Mouse (Mus musculus) E14TG2a.4 (cell line): Measurements from ENCODE around the gene Stra6.

Experiments used
- H3K27me3 ChIP-seq: 2 replicates; pipeline ENCODE4 v1.6.1; 2014; ENCODE audit warnings: low read length, control low read depth; ENCODE audit not compliant: insufficient read depth
- H3K36me3 ChIP-seq: 2 replicates; pipeline ENCODE4 v1.6.1; 2014; ENCODE audit warnings: low read length, control low read depth; ENCODE audit not compliant: insufficient read depth
- H3K4me1 ChIP-seq: replicated peaks from 2 replicates; pipeline ENCODE4 v1.6.1; 2014; ENCODE audit warnings: low read depth, low read length, control low read depth
- H3K4me3 ChIP-seq: replicated peaks from 2 replicates; pipeline ENCODE4 v1.5.1; 2014; ENCODE audit warnings: mild to moderate bottlenecking, low read length
- H3K9me3 ChIP-seq: 2 replicates; pipeline ENCODE4 v1.6.1; 2014; ENCODE audit warnings: low read length, control low read depth
- CTCF ChIP-seq: conservative IDR thresholded peaks from 2 replicates; pipeline ENCODE4 v1.5.1; 2014; ENCODE audit warnings: low read length
- NANOG ChIP-seq: IDR thresholded peaks from 2 replicates; pipeline ENCODE4 v1.6.1; 2014; ENCODE audit warnings: borderline replicate concordance, low read length, mixed read lengths
- POU5F1 ChIP-seq: IDR thresholded peaks from 2 replicates; pipeline ENCODE4 v1.6.1; 2014; ENCODE audit warnings: low read length, borderline replicate concordance

The Stra6 gene

GRCm38 (mm10) chr9:58084586-58084985 lies 21.0 kb downstream of the Stra6 start:
- no peaks in the 10 kb centered on the region for H3K36me3 ChIP-seq
- H3K9me3 ChIP-seq = no peaks in the 10 kb centered on the region
- peaks cover 50% of the 10 kb centered on the region for H3K4me1 ChIP-seq
- H3K27me3 ChIP-seq = peaks cover 59% of the 10 kb centered on the region
- peak overlapping the region; percentile 17; the same call in 1 of the 2 replicates for H3K4me3 ChIP-seq
- TF ChIP-seq POU5F1 = no peak
- no peak for TF ChIP-seq NANOG
- no peak for TF ChIP-seq CTCF

DNA sequence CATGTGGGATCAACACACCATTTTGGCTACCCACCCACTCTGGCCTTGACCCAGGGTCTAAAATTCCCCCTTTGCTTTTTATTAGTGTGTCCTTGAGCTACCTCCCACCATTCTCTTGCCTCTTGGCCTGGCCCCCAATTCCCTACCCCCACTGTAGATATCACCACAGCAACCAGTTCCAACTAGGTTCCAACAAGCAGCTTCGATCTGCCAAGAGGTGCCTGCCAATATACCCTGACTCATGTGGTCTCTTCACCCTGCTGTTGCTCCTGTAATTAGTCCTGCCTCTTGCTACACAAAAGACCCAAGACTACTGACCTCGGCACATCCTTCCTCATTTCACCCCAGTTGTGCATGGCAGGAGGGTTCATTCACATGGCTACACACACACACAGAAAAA lies 21.5 kb downstream of the Stra6 start:
- Histone ChIP-seq H3K27me3 (peaks cover 63% of the 10 kb centered on the region), H3K36me3 (no peaks in the 10 kb centered on the region), H3K4me1 (peaks cover 50% of the 10 kb centered on the region), H3K4me3 (peak overlapping the region; percentile 17; the same call in 1 of the 2 replicates), H3K9me3 (no peaks in the 10 kb centered on the region)
- TF ChIP-seq NANOG = no peak
- TF ChIP-seq POU5F1 = no peak

- H3K36me3 ChIP-seq = no peaks in the 10 kb centered on the region
- peaks cover 65% of the 10 kb centered on the region for H3K27me3 ChIP-seq
Measured at GRCm38 (mm10) chr9:58086203-58086602, 22.6 kb downstream of the Stra6 start.

GRCm38 (mm10) chr9:58086861-58087260 lies 23.3 kb downstream of the Stra6 start:
- no peaks in the 10 kb centered on the region for H3K9me3 ChIP-seq
- TF ChIP-seq POU5F1 (no peak), CTCF (no peak), NANOG (no peak)
- H3K27me3 ChIP-seq = peaks cover 65% of the 10 kb centered on the region
- no peaks in the 10 kb centered on the region for H3K36me3 ChIP-seq
- no peak overlapping the region for H3K4me3 ChIP-seq
- H3K4me1 ChIP-seq = peaks cover 50% of the 10 kb centered on the region

More at GRCm38 (mm10) chr9:58086203-58086602, 22.6 kb downstream of the Stra6 start:
- Histone ChIP-seq H3K4me1 (peaks cover 50% of the 10 kb centered on the region), H3K9me3 (no peaks in the 10 kb centered on the region), H3K4me3 (no peak overlapping the region)
- TF ChIP-seq CTCF (no peak), NANOG (no peak), POU5F1 (no peak)

DNA sequence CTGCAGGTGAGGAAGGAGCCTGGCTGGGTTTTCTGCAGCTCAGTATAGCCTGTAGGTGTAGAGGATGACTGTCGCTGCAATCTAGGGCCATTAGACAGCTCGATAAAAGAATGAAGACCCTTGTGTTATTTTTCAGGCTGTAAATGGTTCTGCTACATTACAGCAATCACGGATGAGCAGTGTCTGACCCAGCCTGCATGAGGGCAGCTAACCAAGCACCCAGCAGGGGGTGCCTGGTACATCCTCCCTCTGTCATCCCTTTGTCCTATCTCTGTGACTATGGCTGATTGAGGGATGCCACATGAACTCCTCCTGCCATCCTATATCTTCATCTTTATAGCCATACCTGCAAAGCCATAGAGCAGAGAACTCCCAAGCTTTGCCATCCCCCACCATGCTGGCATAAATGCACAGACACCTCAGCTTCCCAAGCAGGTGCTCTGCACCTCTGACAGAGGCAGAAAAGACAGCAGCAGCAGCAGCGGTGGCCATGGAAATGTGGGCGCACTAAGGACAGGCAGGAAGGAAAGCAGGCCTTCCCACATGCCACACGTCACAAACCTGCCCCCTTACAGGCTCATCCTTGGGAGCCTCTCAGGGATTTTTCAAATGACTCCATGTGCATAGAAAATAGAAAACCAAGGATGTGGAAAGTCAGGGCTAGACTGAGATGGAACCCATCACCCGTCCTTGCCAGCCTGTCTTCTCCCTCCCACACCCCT lies 23.9 kb downstream of the Stra6 start:
- Histone ChIP-seq H3K27me3 (peaks cover 65% of the 10 kb centered on the region), H3K36me3 (no peaks in the 10 kb centered on the region), H3K9me3 (no peaks in the 10 kb centered on the region), H3K4me3 (no peak overlapping the region), H3K4me1 (peaks cover 50% of the 10 kb centered on the region)
- TF ChIP-seq CTCF = no peak
- no peak for TF ChIP-seq POU5F1
- no peak for TF ChIP-seq NANOG

GRCm38 (mm10) chr9:58091623-58092425 lies 28.2 kb downstream of the Stra6 start:
- TF ChIP-seq POU5F1 = no peak
- Histone ChIP-seq H3K27me3 (peaks cover 60% of the 10 kb centered on the region), H3K4me3 (no peak overlapping the region), H3K4me1 (peaks cover 38% of the 10 kb centered on the region), H3K9me3 (no peaks in the 10 kb centered on the region), H3K36me3 (no peaks in the 10 kb centered on the region)

DNA sequence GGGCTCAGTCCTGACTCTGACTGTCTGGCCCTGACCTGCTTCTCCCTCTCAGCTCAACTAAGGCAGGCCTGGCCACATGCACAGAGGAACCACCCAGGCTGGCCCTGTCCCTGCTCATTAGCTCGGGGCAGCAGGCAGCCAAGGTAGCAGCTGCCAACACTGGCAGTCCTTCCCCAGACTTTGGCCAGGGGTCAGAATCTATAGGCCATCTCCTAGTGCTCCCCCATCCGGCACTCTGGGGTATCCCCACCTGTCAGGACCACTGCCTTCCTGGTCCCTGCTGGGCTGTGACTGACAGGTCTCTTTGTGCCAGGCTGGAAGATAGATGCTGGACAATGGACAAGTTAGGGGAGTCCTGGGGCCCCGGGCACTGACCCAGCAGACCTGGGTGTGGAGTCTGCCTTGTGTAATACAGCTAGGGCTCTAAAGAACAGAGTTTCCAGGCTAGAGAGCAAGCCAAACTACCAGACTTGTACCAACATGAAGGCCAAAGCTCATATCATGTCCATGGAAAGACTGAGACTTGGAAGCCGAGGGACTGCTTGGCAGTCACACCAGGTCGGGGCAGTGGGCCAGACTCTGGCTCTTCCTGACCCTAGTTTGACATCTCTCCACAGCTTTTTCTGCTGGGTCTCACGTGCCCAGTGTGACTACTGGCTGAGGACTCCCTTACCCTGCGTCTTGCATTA lies 29.1 kb downstream of the Stra6 start:
- TF ChIP-seq NANOG (no peak), CTCF (no peak), POU5F1 (no peak)
- Histone ChIP-seq H3K36me3 (no peaks in the 10 kb centered on the region), H3K4me1 (peaks cover 38% of the 10 kb centered on the region), H3K27me3 (peaks cover 52% of the 10 kb centered on the region), H3K4me3 (no peak overlapping the region), H3K9me3 (no peaks in the 10 kb centered on the region)

GRCm38 (mm10) chr9:58093776-58094175 lies 30.2 kb downstream of the Stra6 start:
- Histone ChIP-seq H3K36me3 (no peaks in the 10 kb centered on the region), H3K4me3 (no peak overlapping the region), H3K27me3 (peaks cover 41% of the 10 kb centered on the region), H3K9me3 (no peaks in the 10 kb centered on the region), H3K4me1 (peaks cover 41% of the 10 kb centered on the region)
- TF ChIP-seq CTCF (no peak), POU5F1 (no peak), NANOG (no peak)
